Mouse (Mus musculus) cerebellum, postnatal 14 days (tissue): ENCODE results near the gene Vmn1r181.
"Not testable (repeated sequence)": the region's sequence is repeated elsewhere in the genome, so short reads cannot be mapped to it uniquely, and the experiment has no call there.

Experiments used
- DNase-seq, 2 experiments: peaks; one replicate each; pipeline ENCODE4 v3.0.0; 2021; ENCODE audit warnings: mixed read lengths in 2 of 2

Gene Vmn1r181

GRCm38 (mm10) chr7:23974315-23974714 is at the start of gene Vmn1r181:
Vmn1r181 (plus strand) TSS chr7:23974615.
- not testable (repeated sequence) for DNase-seq

- no peak for DNase-seq
These were observed 47.7 kb upstream of the Vmn1r181 start, which contains the start of gene Vmn1r179 for GRCm38 (mm10) chr7:23926678-23927077. Vmn1r179 (plus strand) TSS chr7:23926978.

GRCm38 (mm10) chr7:23950332-23950731 is 24.1 kb upstream of the Vmn1r181 start, which contains the start of gene Vmn1r180:
Vmn1r180 (plus strand) TSS chr7:23950632.
- no peak for DNase-seq

GRCm38 (mm10) chr7:23968044-23968443 is 6.4 kb upstream of the Vmn1r181 start:
- DNase-seq, result peak; percentile 35 to 48

- no peak for DNase-seq
These were observed 27.0 kb downstream of the Vmn1r181 start, which contains the start of gene V1rd19 for GRCm38 (mm10) chr7:24001391-24001790. V1rd19 (plus strand) TSS chr7:24001691.
